Mouse (Mus musculus): ENCODE results near the gene Pde4a.
"Not testable (repeated sequence)": the region's sequence is repeated elsewhere in the genome, so short reads cannot be mapped to it uniquely, and the experiment has no call there.

Gene Pde4a

GRCm38 (mm10) chr9:21219820-21220219 lies 54.3 kb downstream of the Pde4a start:
- in situ Hi-C loops (cut with MboI, MseI): no loop called here

- in situ Hi-C loops (cut with MboI, MseI): no loop called here
Observed at GRCm38 (mm10) chr9:21220490-21221382, 55.2 kb downstream of the Pde4a start.

GRCm38 (mm10) chr9:21221383-21221929 lies 55.9 kb downstream of the Pde4a start:
- in situ Hi-C loops (cut with MboI, MseI): no loop called here

GRCm38 (mm10) chr9:21223490-21223889 lies 58.0 kb downstream of the Pde4a start:
- in situ Hi-C loops (cut with MboI, MseI): not testable (repeated sequence)

GRCm38 (mm10) chr9:21223906-21224305 lies 58.4 kb downstream of the Pde4a start:
- in situ Hi-C loops (cut with MboI, MseI): no loop called here

- in situ Hi-C loops (cut with MboI, MseI): no loop called here
Observed at GRCm38 (mm10) chr9:21224576-21225414, 59.3 kb downstream of the Pde4a start.

GRCm38 (mm10) chr9:21225415-21225758 lies 59.9 kb downstream of the Pde4a start:
- in situ Hi-C loops (cut with MboI, MseI): no loop called here

- in situ Hi-C loops (cut with MboI, MseI): no loop called here
Observed at GRCm38 (mm10) chr9:21227342-21227741, 61.8 kb downstream of the Pde4a start.

GRCm38 (mm10) chr9:21231551-21231950 lies 66.0 kb downstream of the Pde4a start:
- in situ Hi-C loops (cut with MboI, MseI): no loop called here

- in situ Hi-C loops (cut with MboI, MseI): no loop called here
Observed at GRCm38 (mm10) chr9:21232867-21233266, 67.4 kb downstream of the Pde4a start.

GRCm38 (mm10) chr9:21233366-21233765 lies 67.9 kb downstream of the Pde4a start:
- in situ Hi-C loops (cut with MboI, MseI): no loop called here

GRCm38 (mm10) chr9:21233805-21234204 lies 68.3 kb downstream of the Pde4a start:
- in situ Hi-C loops (cut with MboI, MseI): no loop called here

- in situ Hi-C loops (cut with MboI, MseI): no loop called here
Observed at GRCm38 (mm10) chr9:21235341-21235740, 69.8 kb downstream of the Pde4a start.

GRCm38 (mm10) chr9:21236991-21237367 lies 71.5 kb downstream of the Pde4a start:
- in situ Hi-C loops (cut with MboI, MseI): no loop called here

GRCm38 (mm10) chr9:21237368-21238003 lies 72.0 kb downstream of the Pde4a start:
- in situ Hi-C loops (cut with MboI, MseI): no loop called here

GRCm38 (mm10) chr9:21238004-21238732 lies 72.7 kb downstream of the Pde4a start:
- in situ Hi-C loops (cut with MboI, MseI): no loop called here

GRCm38 (mm10) chr9:21238733-21239464 lies 73.4 kb downstream of the Pde4a start, which contains the start of gene Keap1:
TSS of gene Keap1 (minus strand) at chr9:21239361.
- in situ Hi-C loops (cut with MboI, MseI): no loop called here

- in situ Hi-C loops (cut with MboI, MseI): no loop called here
Observed at GRCm38 (mm10) chr9:21239465-21239848, 73.9 kb downstream of the Pde4a start.

GRCm38 (mm10) chr9:21241343-21241742 lies 75.8 kb downstream of the Pde4a start:
- in situ Hi-C loops (cut with MboI, MseI): no loop called here

- in situ Hi-C loops (cut with MboI, MseI): no loop called here
Observed at GRCm38 (mm10) chr9:21243826-21244427, 78.4 kb downstream of the Pde4a start.

All from T-helper 1 cell (primary cell).